ENCODE assay signal across 10 mouse cellular contexts in genomic region chr16:18858551-18858950, GRCm38 (mm10). TPM values are rescaled to one million over a fixed set of nuclear protein-coding genes. Genes with fewer than 3 reads are reported as not detected.
DNase-seq lines count a peak whose midpoint lies in the region; ATAC-seq and TF ChIP-seq lines count a peak whose summit lies in the region.
"Had no signal": no experiment of that assay in that cellular context is flagged by ENCODE, and none has a peak within 500 bp of the region (broad histone marks: within the 10 kb centered on the region; RNA-seq: fewer than 3 reads in every experiment).

No protein-coding gene starts in this region.

- no peak overlapping the region for H3K4me2 ChIP-seq in intestine, postnatal 0 days (replicated peaks; ENCODE audit: low read depth)
- no peak overlapping the region for H3K4me2 ChIP-seq in intestine, embryonic 15.5 days (replicated peaks)
- H3K4me2 ChIP-seq: embryonic facial prominence, embryonic 13.5 days; limb, embryonic 12.5 days had no signal

- H3K9me3 ChIP-seq in intestine, postnatal 0 days (ENCODE audit: control insufficient read depth): no peaks in the 10 kb centered on the region
- no peaks in the 10 kb centered on the region for H3K9me3 ChIP-seq in intestine, embryonic 15.5 days
- H3K9me3 ChIP-seq: embryonic facial prominence, embryonic 13.5 days; limb, embryonic 12.5 days had no signal

- H3K27ac ChIP-seq in intestine, postnatal 0 days (ENCODE audit: low read depth, low read length): no peak overlapping the region
- no peak overlapping the region for H3K27ac ChIP-seq in intestine, embryonic 15.5 days
- H3K27ac ChIP-seq: embryonic facial prominence, embryonic 13.5 days; limb, embryonic 12.5 days had no signal

- H3K9ac ChIP-seq in intestine, postnatal 0 days (ENCODE audit: low read depth, low read length): no peak overlapping the region
- H3K9ac ChIP-seq in intestine, embryonic 15.5 days: no peak overlapping the region
- H3K9ac ChIP-seq: embryonic facial prominence, embryonic 13.5 days; limb, embryonic 12.5 days had no signal

- no peak for ATAC-seq in intestine, postnatal 0 days
- ATAC-seq in intestine, embryonic 15.5 days: no peak
- ATAC-seq in activated CD4-positive, CD25-positive, alpha-beta regulatory T cell, adult 4 months: peak; percentile 54

- TF ChIP-seq CTCF in intestine, postnatal 0 days (IDR thresholded peaks at IDR 0.05; ENCODE audit: low read depth): peak; percentile 77

- no peaks in the 10 kb centered on the region for H3K36me3 ChIP-seq in intestine, postnatal 0 days (ENCODE audit: control insufficient read depth, insufficient read depth)
- H3K36me3 ChIP-seq in intestine, embryonic 15.5 days: no peaks in the 10 kb centered on the region
- H3K36me3 ChIP-seq: embryonic facial prominence, embryonic 13.5 days; limb, embryonic 12.5 days had no signal

- peak; percentile 67 for DNase-seq in CD4-positive, CD25-positive, alpha-beta regulatory T cell, adult 2 months (ENCODE audit: low read depth, low spot score)
- DNase-seq in embryo, embryonic 9.5 days (ENCODE audit: extremely low spot score): peak; percentile 29
- peak; percentile 12 for DNase-seq in lung, postnatal 14 days
- DNase-seq in yolk sac, embryonic 10.5 days (ENCODE audit: low spot score): peak; percentile 34
- DNase-seq in right cerebral cortex, postnatal 4 days: no peak

- no peaks in the 10 kb centered on the region for H3K4me1 ChIP-seq in intestine, postnatal 0 days (replicated peaks; ENCODE audit: control insufficient read depth, insufficient read depth, low read length)
- no peaks in the 10 kb centered on the region for H3K4me1 ChIP-seq in intestine, embryonic 15.5 days (replicated peaks)
- H3K4me1 ChIP-seq: embryonic facial prominence, embryonic 13.5 days; limb, embryonic 12.5 days had no signal

- no peak overlapping the region for H3K4me3 ChIP-seq in intestine, postnatal 0 days (ENCODE audit: low read depth, low read length)
- H3K4me3 ChIP-seq in intestine, embryonic 15.5 days (replicated peaks): no peak overlapping the region
- H3K4me3 ChIP-seq: embryonic facial prominence, embryonic 13.5 days; limb, embryonic 12.5 days had no signal

- no peaks in the 10 kb centered on the region for H3K27me3 ChIP-seq in intestine, postnatal 0 days (replicated peaks; ENCODE audit: control insufficient read depth, insufficient read depth, low read length)
- H3K27me3 ChIP-seq in intestine, embryonic 15.5 days (replicated peaks): no peaks in the 10 kb centered on the region
- H3K27me3 ChIP-seq: embryonic facial prominence, embryonic 13.5 days; limb, embryonic 12.5 days had no signal

RNA-seq across cellular contexts. Expression of gene Mrpl40, which starts 18.1 kb away (rescaled TPM):
- 74.1 and 77.8 TPM in 2 replicates for polyA plus RNA-seq in intestine, postnatal 0 days (2015; fragmentation: Nextera tagmentation; extraction: Ambion mirVana)
- polyA plus RNA-seq in intestine, embryonic 15.5 days (2015; fragmentation: Nextera tagmentation; extraction: Ambion mirVana): 97.9 and 98.4 TPM in 2 replicates
- polyA plus RNA-seq in activated CD4-positive, CD25-positive, alpha-beta regulatory T cell, adult 4 months (2017; shearing (Covaris generic)): 10 to 100 TPM; 87.6 to 94.5 TPM

RNA-seq across cellular contexts. Expression of gene Hira, which starts 18.3 kb away (rescaled TPM):
- polyA plus RNA-seq in intestine, postnatal 0 days (2015; fragmentation: Nextera tagmentation; extraction: Ambion mirVana): 6.9 and 8.3 TPM in 2 replicates
- polyA plus RNA-seq in intestine, embryonic 15.5 days (2015; fragmentation: Nextera tagmentation; extraction: Ambion mirVana): 12.3 and 12.4 TPM in 2 replicates
- 10 to 100 TPM in 1 of 2 experiments, 1 to 10 TPM in 1; 9.0 to 10.4 TPM for polyA plus RNA-seq in activated CD4-positive, CD25-positive, alpha-beta regulatory T cell, adult 4 months (2017; shearing (Covaris generic))

RNA-seq across cellular contexts. Expression of gene Gm28539, which starts 22.2 kb away (rescaled TPM):
- not detected in 2 replicates for polyA plus RNA-seq in intestine, postnatal 0 days (2015; fragmentation: Nextera tagmentation; extraction: Ambion mirVana)
- not detected in 2 replicates for polyA plus RNA-seq in intestine, embryonic 15.5 days (2015; fragmentation: Nextera tagmentation; extraction: Ambion mirVana)
- polyA plus RNA-seq in activated CD4-positive, CD25-positive, alpha-beta regulatory T cell, adult 4 months (2017; shearing (Covaris generic)): not detected
- polyA plus RNA-seq: embryonic facial prominence, embryonic 13.5 days; limb, embryonic 12.5 days had no signal

RNA-seq across cellular contexts. Expression of gene 2510002D24Rik, which starts 22.2 kb away (rescaled TPM):
- polyA plus RNA-seq in intestine, postnatal 0 days (2015; fragmentation: Nextera tagmentation; extraction: Ambion mirVana): 18.3 and 25.8 TPM in 2 replicates
- 38.6 and 53.7 TPM in 2 replicates for polyA plus RNA-seq in intestine, embryonic 15.5 days (2015; fragmentation: Nextera tagmentation; extraction: Ambion mirVana)
- polyA plus RNA-seq in activated CD4-positive, CD25-positive, alpha-beta regulatory T cell, adult 4 months (2017; shearing (Covaris generic)): 100 to 1,000 TPM in 1 of 2 experiments, 10 to 100 TPM in 1; 78.3 to 102 TPM

RNA-seq across cellular contexts. Expression of gene Cdc45, which starts 46.8 kb away (rescaled TPM):
- 8.9 and 9.3 TPM in 2 replicates for polyA plus RNA-seq in intestine, postnatal 0 days (2015; fragmentation: Nextera tagmentation; extraction: Ambion mirVana)
- 37.2 and 39.3 TPM in 2 replicates for polyA plus RNA-seq in intestine, embryonic 15.5 days (2015; fragmentation: Nextera tagmentation; extraction: Ambion mirVana)
- 10 to 100 TPM; 12.2 to 15.1 TPM for polyA plus RNA-seq in activated CD4-positive, CD25-positive, alpha-beta regulatory T cell, adult 4 months (2017; shearing (Covaris generic))
